Mouse (Mus musculus): ENCODE measurements at regions not wholly inside any gene's neighbourhood (a gene's known extent, or its start where the extent isn't known, plus 50 kb on each side); places are given as distances from the start of the nearest gene placed in this dataset.
A peak's percentile ranks its signal among the peaks of the same experiment; 100 is the strongest.

DNA sequence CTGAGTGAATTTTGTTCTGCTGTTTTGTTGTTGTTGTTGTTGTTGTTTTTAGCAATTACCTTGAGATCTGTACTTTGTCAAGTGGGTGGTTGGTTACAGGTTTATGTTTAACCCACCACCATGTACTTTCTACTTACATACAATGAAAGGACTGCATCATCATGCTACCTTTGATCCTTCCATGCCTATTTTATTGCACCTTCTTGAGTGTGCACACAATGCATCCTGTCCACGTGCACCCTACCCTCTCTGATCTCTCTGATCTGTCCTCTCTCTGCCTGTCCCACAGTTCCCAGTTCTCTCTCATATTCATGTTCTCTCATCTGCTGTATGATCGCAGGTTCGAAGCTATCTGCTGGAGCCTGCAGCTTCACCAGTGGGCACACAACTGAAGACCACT is 59.9 kb upstream of the Gas1 start:
- Histone ChIP-seq H3K4me3 (no peak overlapping the region), H3K4me1 (no peaks in the 10 kb centered on the region), H3K9me3 (no peaks in the 10 kb centered on the region), H3K27ac (no peak overlapping the region), H3K36me3 (replicated peaks) (no peaks in the 10 kb centered on the region), H3K9ac (no peak overlapping the region), H3K4me2 (no peak overlapping the region), H3K27me3 (replicated peaks) (no peaks in the 10 kb centered on the region)
- 95% methylated on average over 3 of the region's 3 CpGs for WGBS
- ATAC-seq (replicated peaks) = no peak

GRCm38 (mm10) chr13:60242447-60243109 is 65.4 kb upstream of the Gas1 start:
- 50% methylated on average over 8 of the region's 8 CpGs for WGBS
- no peak overlapping the region for H3K27ac ChIP-seq
- no peaks in the 10 kb centered on the region for H3K36me3 ChIP-seq (replicated peaks)

GRCm38 (mm10) chr13:60243110-60243481 is 65.9 kb upstream of the Gas1 start:
- Histone ChIP-seq H3K4me2 (no peak overlapping the region), H3K27ac (no peak overlapping the region), H3K27me3 (replicated peaks) (no peaks in the 10 kb centered on the region), H3K4me3 (no peak overlapping the region), H3K9ac (no peak overlapping the region), H3K36me3 (replicated peaks) (no peaks in the 10 kb centered on the region), H3K9me3 (no peaks in the 10 kb centered on the region), H3K4me1 (0 out of 2 replicates have a peak, but pooled peaks cover 3% of the 10 kb centered on the region)
- 34% methylated on average over 4 of the region's 4 CpGs for WGBS
- no peak for ATAC-seq (replicated peaks)

More at GRCm38 (mm10) chr13:60242447-60243109, 65.4 kb upstream of the Gas1 start:
- Histone ChIP-seq H3K4me3 (no peak overlapping the region), H3K4me2 (no peak overlapping the region), H3K4me1 (0 out of 2 replicates have a peak, but pooled peaks cover 3% of the 10 kb centered on the region), H3K9ac (no peak overlapping the region), H3K9me3 (no peaks in the 10 kb centered on the region), H3K27me3 (replicated peaks) (no peaks in the 10 kb centered on the region)
- no peak for ATAC-seq (replicated peaks)

DNA sequence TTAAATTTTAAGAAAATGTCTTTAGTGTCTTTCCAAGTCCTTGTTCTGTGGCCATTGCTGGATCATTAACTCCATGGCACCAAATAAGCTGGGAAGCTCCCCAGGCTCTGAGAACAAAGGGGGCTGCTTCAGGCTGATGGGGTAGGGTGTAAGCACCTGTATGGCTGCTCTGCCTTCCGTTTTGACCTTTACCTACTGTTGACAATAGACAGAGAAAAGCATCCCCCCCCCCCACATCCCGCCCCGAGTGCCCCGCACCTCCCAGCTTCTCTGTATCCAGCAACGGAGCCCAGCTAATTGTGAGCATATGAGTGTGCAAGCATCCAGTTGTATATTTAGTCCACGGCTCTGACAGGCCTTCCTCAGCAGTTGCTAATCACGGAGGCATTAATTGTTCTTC is 78.0 kb upstream of the Gas1 start:
- 64% methylated on average over 7 of the region's 7 CpGs for WGBS
- Histone ChIP-seq H3K27me3 (replicated peaks) (no peaks in the 10 kb centered on the region), H3K4me3 (no peak overlapping the region), H3K9me3 (no peaks in the 10 kb centered on the region), H3K9ac (no peak overlapping the region), H3K36me3 (replicated peaks) (no peaks in the 10 kb centered on the region), H3K4me2 (no peak overlapping the region), H3K4me1 (no peaks in the 10 kb centered on the region), H3K27ac (no peak overlapping the region)
- ATAC-seq (replicated peaks) = no peak

DNA sequence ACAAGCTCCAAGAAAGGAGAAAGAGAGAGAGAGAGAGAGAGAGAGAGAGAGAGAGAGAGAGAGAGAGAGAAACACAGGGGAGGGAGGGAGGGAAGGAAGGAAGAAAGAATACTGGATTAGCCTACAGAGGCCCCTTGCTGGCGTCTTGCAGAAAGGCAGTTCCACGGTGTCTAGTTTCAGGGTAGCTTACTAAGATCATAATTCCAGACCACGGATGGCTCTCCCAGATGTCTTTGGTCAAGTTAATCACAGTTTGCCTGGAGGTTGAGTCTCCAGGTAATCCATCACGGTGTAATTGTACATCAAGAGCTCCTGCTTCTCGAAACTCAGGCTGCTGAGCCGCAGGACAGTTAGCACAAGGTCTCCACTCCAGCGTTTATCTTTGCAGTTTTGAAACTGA is 78.5 kb upstream of the Gas1 start:
- Histone ChIP-seq H3K4me3 (no peak overlapping the region), H3K9ac (no peak overlapping the region), H3K9me3 (no peaks in the 10 kb centered on the region), H3K27ac (no peak overlapping the region), H3K4me2 (no peak overlapping the region), H3K4me1 (no peaks in the 10 kb centered on the region), H3K27me3 (replicated peaks) (no peaks in the 10 kb centered on the region), H3K36me3 (replicated peaks) (no peaks in the 10 kb centered on the region)
- 45% methylated on average over 7 of the region's 7 CpGs for WGBS
- ATAC-seq (replicated peaks) = no peak

- Histone ChIP-seq H3K4me3 (no peak overlapping the region), H3K27ac (no peak overlapping the region), H3K4me2 (no peak overlapping the region), H3K9me3 (no peaks in the 10 kb centered on the region), H3K4me1 (no peaks in the 10 kb centered on the region), H3K36me3 (replicated peaks) (no peaks in the 10 kb centered on the region), H3K27me3 (replicated peaks) (no peaks in the 10 kb centered on the region), H3K9ac (no peak overlapping the region)
- WGBS = 74% methylated on average over 8 of the region's 8 CpGs
- no peak for ATAC-seq (replicated peaks)
These were observed 79.8 kb upstream of the Gas1 start for GRCm38 (mm10) chr13:60256997-60257396.

DNA sequence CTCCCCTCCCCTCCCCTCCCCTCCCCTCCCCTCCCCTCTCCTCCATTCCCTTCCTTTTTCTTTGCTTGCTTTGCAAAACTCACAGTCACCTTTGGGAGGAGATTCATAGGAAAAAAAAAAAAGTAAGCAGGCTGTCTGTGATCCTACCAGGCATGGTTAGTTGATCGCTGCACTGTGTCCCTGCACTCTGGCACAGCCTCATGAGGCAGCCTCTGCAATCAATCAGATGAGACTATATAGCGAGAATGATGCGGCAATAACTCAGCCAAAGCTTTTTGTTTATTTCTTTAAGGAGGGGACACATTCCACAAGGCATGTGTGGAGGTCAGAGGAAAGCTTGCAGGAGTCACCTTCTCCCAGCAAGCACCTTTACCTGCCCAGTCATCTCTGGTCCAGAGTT is 80.7 kb upstream of the Gas1 start:
- Histone ChIP-seq H3K27ac (no peak overlapping the region), H3K4me2 (no peak overlapping the region), H3K4me3 (no peak overlapping the region), H3K4me1 (no peaks in the 10 kb centered on the region), H3K36me3 (replicated peaks) (no peaks in the 10 kb centered on the region), H3K9me3 (no peaks in the 10 kb centered on the region), H3K9ac (no peak overlapping the region), H3K27me3 (replicated peaks) (no peaks in the 10 kb centered on the region)
- ATAC-seq (replicated peaks) = no peak
- 82% methylated on average over 3 of the region's 3 CpGs for WGBS

- H3K9ac ChIP-seq = no peak overlapping the region
- H3K4me1 ChIP-seq = peaks cover 3% of the 10 kb centered on the region; the same call in 1 of the 2 replicates
- no peaks in the 10 kb centered on the region for H3K9me3 ChIP-seq
- ATAC-seq (replicated peaks) = no peak
- WGBS = 75% methylated on average over 11 of the region's 11 CpGs
- no peak overlapping the region for H3K4me3 ChIP-seq
- H3K27ac ChIP-seq = no peak overlapping the region
- no peak overlapping the region for H3K4me2 ChIP-seq
- H3K27me3 ChIP-seq (replicated peaks) = no peaks in the 10 kb centered on the region
- no peaks in the 10 kb centered on the region for H3K36me3 ChIP-seq (replicated peaks)
These were observed 85.4 kb upstream of the Gas1 start for GRCm38 (mm10) chr13:60262449-60263028.

DNA sequence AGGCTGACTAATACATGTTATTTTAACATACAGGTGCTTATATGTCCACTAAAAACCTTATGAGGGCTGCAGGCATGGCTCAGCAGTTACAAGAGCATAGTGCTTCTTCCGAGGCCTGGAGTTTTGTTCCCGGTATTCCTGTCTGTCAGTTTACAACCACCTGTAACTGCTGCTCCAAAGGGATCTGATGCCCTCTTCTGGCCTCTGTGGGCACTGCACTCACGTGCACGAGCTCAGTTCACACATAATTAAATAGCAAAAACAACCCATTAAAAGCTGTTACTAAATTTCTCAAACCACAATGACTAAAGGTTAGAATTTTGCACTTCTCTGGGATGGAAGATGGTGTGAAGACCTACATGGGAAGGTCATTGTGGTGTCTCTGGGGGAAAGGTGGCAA is 87.3 kb upstream of the Gas1 start:
- ATAC-seq (replicated peaks) = no peak

GRCm38 (mm10) chr13:60267557-60267956 is 90.4 kb upstream of the Gas1 start:
- no peaks in the 10 kb centered on the region for H3K36me3 ChIP-seq (replicated peaks)
- H3K4me1 ChIP-seq = peaks cover 7% of the 10 kb centered on the region; the same call in 1 of the 2 replicates
- H3K9ac ChIP-seq = no peak overlapping the region
- H3K27ac ChIP-seq = no peak overlapping the region
- WGBS = 52% methylated on average over 12 of the region's 12 CpGs
- H3K4me2 ChIP-seq = no peak overlapping the region
- H3K9me3 ChIP-seq = no peaks in the 10 kb centered on the region
- no peaks in the 10 kb centered on the region for H3K27me3 ChIP-seq (replicated peaks)
- H3K4me3 ChIP-seq = no peak overlapping the region
- ATAC-seq (replicated peaks) = peak; percentile 37; the same call in 1 of the 2 replicates

More for the DNA sequence above, 87.3 kb upstream of the Gas1 start:
- Histone ChIP-seq H3K4me3 (no peak overlapping the region), H3K4me1 (peaks cover 7% of the 10 kb centered on the region; the same call in 1 of the 2 replicates), H3K4me2 (no peak overlapping the region), H3K9me3 (no peaks in the 10 kb centered on the region), H3K9ac (no peak overlapping the region), H3K27ac (no peak overlapping the region), H3K36me3 (replicated peaks) (no peaks in the 10 kb centered on the region), H3K27me3 (replicated peaks) (no peaks in the 10 kb centered on the region)
- WGBS = 89% methylated on average over 4 of the region's 4 CpGs

DNA sequence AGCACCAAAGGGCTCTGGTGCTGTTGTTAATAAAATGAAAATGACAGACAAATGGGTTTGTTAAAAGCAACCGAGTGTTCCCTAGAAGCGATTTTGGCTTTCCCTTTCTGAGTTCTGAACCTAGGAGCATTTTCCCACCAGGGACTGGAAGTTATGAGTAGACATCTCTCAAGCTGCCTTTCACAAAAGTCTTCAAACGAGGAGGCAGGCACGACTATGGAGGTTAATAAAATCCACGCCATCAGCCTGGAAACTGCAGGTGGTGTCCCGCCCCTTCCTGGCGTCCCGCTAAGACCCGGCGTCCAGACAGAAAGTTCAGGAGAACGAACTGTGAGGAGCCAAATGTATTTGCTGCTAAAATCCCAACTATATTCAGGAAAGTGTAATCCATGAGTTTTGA is 91.1 kb upstream of the Gas1 start:
- Histone ChIP-seq H3K4me2 (no peak overlapping the region), H3K9ac (no peak overlapping the region), H3K9me3 (no peaks in the 10 kb centered on the region), H3K27me3 (replicated peaks) (no peaks in the 10 kb centered on the region), H3K4me3 (no peak overlapping the region), H3K27ac (no peak overlapping the region), H3K36me3 (replicated peaks) (no peaks in the 10 kb centered on the region), H3K4me1 (peaks cover 7% of the 10 kb centered on the region; the same call in 1 of the 2 replicates)
- WGBS = 84% methylated on average over 11 of the region's 11 CpGs
- no peak for ATAC-seq (replicated peaks)

GRCm38 (mm10) chr13:60269406-60269841 is 92.3 kb upstream of the Gas1 start:
- no peak for ATAC-seq (replicated peaks)
- Histone ChIP-seq H3K9ac (no peak overlapping the region), H3K4me3 (no peak overlapping the region), H3K36me3 (replicated peaks) (no peaks in the 10 kb centered on the region), H3K27ac (no peak overlapping the region), H3K4me1 (peaks cover 7% of the 10 kb centered on the region; the same call in 1 of the 2 replicates), H3K27me3 (replicated peaks) (no peaks in the 10 kb centered on the region), H3K9me3 (peaks cover 2% of the 10 kb centered on the region; the same call in 1 of the 2 replicates), H3K4me2 (no peak overlapping the region)
- 71% methylated on average over 9 of the region's 9 CpGs for WGBS

DNA sequence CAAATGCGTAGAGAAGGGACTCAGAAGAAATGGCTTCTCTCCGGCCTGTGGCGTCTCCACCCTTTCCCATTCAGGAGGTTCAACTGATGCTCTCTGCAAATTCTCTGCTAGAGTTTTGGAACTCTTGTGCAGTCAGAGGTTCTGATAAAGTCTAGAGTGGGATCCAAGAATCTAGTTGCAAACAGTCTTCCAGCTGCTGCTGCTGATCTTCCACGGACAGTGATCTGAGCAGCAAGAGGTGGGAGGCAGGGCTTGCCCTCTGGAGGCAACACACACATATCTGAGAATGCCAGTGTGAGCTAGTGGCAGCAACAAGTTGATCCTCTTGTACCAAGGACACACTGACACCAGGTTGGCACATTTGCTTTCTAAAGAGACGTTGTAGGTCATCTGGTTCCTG is 93.4 kb upstream of the Gas1 start:
- Histone ChIP-seq H3K4me3 (no peak overlapping the region), H3K27ac (no peak overlapping the region), H3K9me3 (peaks cover 6% of the 10 kb centered on the region; the same call in 1 of the 2 replicates), H3K36me3 (replicated peaks) (no peaks in the 10 kb centered on the region), H3K4me1 (peaks cover 7% of the 10 kb centered on the region; the same call in 1 of the 2 replicates), H3K9ac (no peak overlapping the region), H3K4me2 (no peak overlapping the region), H3K27me3 (replicated peaks) (no peaks in the 10 kb centered on the region)
- no peak for ATAC-seq (replicated peaks)
- WGBS = 93% methylated on average over 5 of the region's 5 CpGs

Data from midbrain, embryonic 15.5 days (tissue).